Mouse (Mus musculus): ENCODE data around the gene Pigb.

- TF ChIP-seq POLR2A (IDR thresholded peaks at IDR 0.05; ENCODE audit: extremely low read depth, insufficient read depth, low read length), result no peak
- TF ChIP-seq CTCF (IDR thresholded peaks at IDR 0.05; ENCODE audit: low read depth, low read length), result no peak
Measured at GRCm38 (mm10) chr9:72972435-72972834, 67.7 kb downstream of the Pigb start.

Measured in liver, adult 2 months (tissue).